Comparison of ENCODE assay signal across 8 mouse cellular contexts in genomic region chr10:80151211-80152034, GRCm38 (mm10). TPM values are rescaled to one million over a fixed set of nuclear protein-coding genes. Genes with fewer than 3 reads are reported as not detected.
DNase-seq lines count a peak whose midpoint lies in the region; ATAC-seq and TF ChIP-seq lines count a peak whose summit lies in the region.

No protein-coding gene starts in this region.

- peak overlapping the region; percentile 83 for H3K4me2 ChIP-seq in embryonic facial prominence, embryonic 15.5 days (replicated peaks)
- peak overlapping the region; percentile 93 for H3K4me2 ChIP-seq in hindbrain, embryonic 11.5 days (replicated peaks; ENCODE audit: low read depth, low read length)
- H3K4me2 ChIP-seq in limb, embryonic 14.5 days (replicated peaks; ENCODE audit: low read depth, low read length, severe bottlenecking) = peak overlapping the region; percentile 93
- H3K4me2 ChIP-seq in midbrain, embryonic 15.5 days = peak overlapping the region; percentile 67
- H3K4me2 ChIP-seq in stomach, embryonic 15.5 days = peak overlapping the region; percentile 84

- peak overlapping the region; percentile 90 for H3K4me3 ChIP-seq in E14TG2a.4 (replicated peaks; ENCODE audit: low read length)
- H3K4me3 ChIP-seq in embryonic facial prominence, embryonic 15.5 days (replicated peaks) = peak overlapping the region; percentile 90
- peak overlapping the region; percentile 100 for H3K4me3 ChIP-seq in hindbrain, embryonic 11.5 days (ENCODE audit: low read depth, low read length)
- peak overlapping the region; percentile 99 for H3K4me3 ChIP-seq in limb, embryonic 14.5 days (replicated peaks; ENCODE audit: low read length)
- H3K4me3 ChIP-seq in midbrain, embryonic 15.5 days = peak overlapping the region; percentile 94
- peak overlapping the region; percentile 79 for H3K4me3 ChIP-seq in stomach, embryonic 15.5 days (replicated peaks)

- TF ChIP-seq POLR2A in limb, embryonic 14.5 days (IDR thresholded peaks at IDR 0.05; ENCODE audit: borderline replicate concordance, extremely low read depth, insufficient read depth, insufficient read length) = no peak

- under 1% methylated on average over 25 of the region's 26 CpGs for WGBS in embryonic facial prominence, embryonic 15.5 days
- under 1% methylated on average over 26 of the region's 26 CpGs for WGBS in hindbrain, embryonic 11.5 days
- under 1% methylated on average over 25 of the region's 26 CpGs for WGBS in limb, embryonic 14.5 days
- WGBS in midbrain, embryonic 15.5 days = under 1% methylated on average over 26 of the region's 26 CpGs
- under 1% methylated on average over 25 of the region's 26 CpGs for WGBS in stomach, embryonic 15.5 days

- H3K9ac ChIP-seq in embryonic facial prominence, embryonic 15.5 days = peak overlapping the region; percentile 91
- H3K9ac ChIP-seq in hindbrain, embryonic 11.5 days (ENCODE audit: low read depth, low read length) = peak overlapping the region; percentile 100
- peak overlapping the region; percentile 98 for H3K9ac ChIP-seq in limb, embryonic 14.5 days (ENCODE audit: low read depth, low read length, severe bottlenecking)
- peak overlapping the region; percentile 99 for H3K9ac ChIP-seq in midbrain, embryonic 15.5 days
- peak overlapping the region; percentile 94 for H3K9ac ChIP-seq in stomach, embryonic 15.5 days

- ATAC-seq in embryonic facial prominence, embryonic 15.5 days (ENCODE audit: insufficient number of reproducible peaks, low FRiP score, low TSS enrichment, low read depth) = no peak
- ATAC-seq in hindbrain, embryonic 11.5 days (ENCODE audit: low FRiP score) = no peak
- no peak for ATAC-seq in limb, embryonic 14.5 days (ENCODE audit: low FRiP score, low read depth)
- ATAC-seq in midbrain, embryonic 15.5 days (replicated peaks) = no peak
- no peak for ATAC-seq in stomach, embryonic 15.5 days (ENCODE audit: insufficient read depth, low FRiP score, low read depth)

- H3K4me1 ChIP-seq in E14TG2a.4 (replicated peaks; ENCODE audit: low read depth, low read length) = peaks cover 71% of the 10 kb centered on the region
- H3K4me1 ChIP-seq in embryonic facial prominence, embryonic 15.5 days = peaks cover 66% of the 10 kb centered on the region
- H3K4me1 ChIP-seq in hindbrain, embryonic 11.5 days (replicated peaks; ENCODE audit: control insufficient read depth, insufficient read depth, low read length) = peaks cover 37% of the 10 kb centered on the region
- H3K4me1 ChIP-seq in limb, embryonic 14.5 days (ENCODE audit: control insufficient read depth, insufficient read depth, low read length) = peaks cover 26% of the 10 kb centered on the region
- peaks cover 51% of the 10 kb centered on the region for H3K4me1 ChIP-seq in midbrain, embryonic 15.5 days
- peaks cover 61% of the 10 kb centered on the region for H3K4me1 ChIP-seq in stomach, embryonic 15.5 days

- peak; percentile 33 for DNase-seq in T-cell, adult 2 months (ENCODE audit: low spot score)
- peak; percentile 70 for DNase-seq in hindbrain, embryonic 11.5 days (ENCODE audit: low spot score)
- DNase-seq in limb, embryonic 14.5 days (ENCODE audit: low spot score) = peak; percentile 37
- DNase-seq in layer of hippocampus, adult 18-20 months (ENCODE audit: low spot score in 2 of 2) = no peak

- peak overlapping the region; percentile 100 for H3K27ac ChIP-seq in embryonic facial prominence, embryonic 15.5 days (replicated peaks)
- H3K27ac ChIP-seq in hindbrain, embryonic 11.5 days (ENCODE audit: low read depth, low read length) = peak overlapping the region; percentile 100
- peak overlapping the region; percentile 96 for H3K27ac ChIP-seq in limb, embryonic 14.5 days (replicated peaks; ENCODE audit: low read depth, low read length)
- peak overlapping the region; percentile 100 for H3K27ac ChIP-seq in midbrain, embryonic 15.5 days
- peak overlapping the region; percentile 100 for H3K27ac ChIP-seq in stomach, embryonic 15.5 days

- peaks cover 68% of the 10 kb centered on the region for H3K36me3 ChIP-seq in E14TG2a.4 (ENCODE audit: insufficient read depth, low read length)
- H3K36me3 ChIP-seq in embryonic facial prominence, embryonic 15.5 days = peaks cover 42% of the 10 kb centered on the region
- H3K36me3 ChIP-seq in hindbrain, embryonic 11.5 days (ENCODE audit: control insufficient read depth, insufficient read depth, low read length) = peaks cover 41% of the 10 kb centered on the region
- H3K36me3 ChIP-seq in limb, embryonic 14.5 days (ENCODE audit: control insufficient read depth, insufficient read depth, low read length) = peaks cover 66% of the 10 kb centered on the region
- peaks cover 35% of the 10 kb centered on the region for H3K36me3 ChIP-seq in midbrain, embryonic 15.5 days (replicated peaks)
- peaks cover 34% of the 10 kb centered on the region for H3K36me3 ChIP-seq in stomach, embryonic 15.5 days

- H3K27me3 ChIP-seq in E14TG2a.4 (ENCODE audit: insufficient read depth, low read length) = no peaks in the 10 kb centered on the region
- H3K27me3 ChIP-seq in embryonic facial prominence, embryonic 15.5 days = no peaks in the 10 kb centered on the region
- H3K27me3 ChIP-seq in hindbrain, embryonic 11.5 days (ENCODE audit: control insufficient read depth, insufficient read depth, low read length) = no peaks in the 10 kb centered on the region
- no peaks in the 10 kb centered on the region for H3K27me3 ChIP-seq in limb, embryonic 14.5 days (ENCODE audit: control insufficient read depth, insufficient read depth, low read length)
- H3K27me3 ChIP-seq in midbrain, embryonic 15.5 days (replicated peaks) = no peaks in the 10 kb centered on the region
- H3K27me3 ChIP-seq in stomach, embryonic 15.5 days (replicated peaks) = no peaks in the 10 kb centered on the region

- TF ChIP-seq CTCF in E14TG2a.4 (conservative IDR thresholded peaks at IDR 0.05; ENCODE audit: low read length) = no peak

- no peaks in the 10 kb centered on the region for H3K9me3 ChIP-seq in E14TG2a.4 (ENCODE audit: low read length)
- no peaks in the 10 kb centered on the region for H3K9me3 ChIP-seq in embryonic facial prominence, embryonic 15.5 days (replicated peaks)
- no peaks in the 10 kb centered on the region for H3K9me3 ChIP-seq in hindbrain, embryonic 11.5 days (ENCODE audit: control insufficient read depth, low read length)
- H3K9me3 ChIP-seq in limb, embryonic 14.5 days (ENCODE audit: control insufficient read depth, low read length) = no peaks in the 10 kb centered on the region
- H3K9me3 ChIP-seq in midbrain, embryonic 15.5 days = no peaks in the 10 kb centered on the region
- no peaks in the 10 kb centered on the region for H3K9me3 ChIP-seq in stomach, embryonic 15.5 days

RNA-seq across cellular contexts. Expression of gene Midn, which starts 3.4 kb away (rescaled TPM):
- 18.3 and 20.4 TPM in 2 replicates for polyA plus RNA-seq in embryonic facial prominence, embryonic 15.5 days (2015; fragmentation: Nextera tagmentation; extraction: Ambion mirVana)
- polyA plus RNA-seq in hindbrain, embryonic 11.5 days (2014; fragmentation: Nextera tagmentation; extraction: Ambion mirVana) = 66.7 and 67.1 TPM in 2 replicates
- 108 and 161 TPM in 2 replicates for polyA plus RNA-seq in limb, embryonic 14.5 days (2012; rRNA removed)
- 33.4 and 39.6 TPM in 2 replicates for polyA plus RNA-seq in limb, embryonic 14.5 days (2014; fragmentation: Nextera tagmentation; extraction: Ambion mirVana)
- polyA plus RNA-seq in midbrain, embryonic 15.5 days (2015; fragmentation: Nextera tagmentation; extraction: Ambion mirVana) = 29.5 and 29.9 TPM in 2 replicates
- polyA plus RNA-seq in stomach, embryonic 15.5 days (2015; fragmentation: Nextera tagmentation; extraction: Ambion mirVana) = 16.0 and 19.8 TPM in 2 replicates
- 10 to 100 TPM; 59.4 to 68.4 TPM for total RNA-seq in layer of hippocampus, adult 18-20 months (2021)

RNA-seq across cellular contexts. Expression of gene Cbarp, which starts 10.8 kb away (rescaled TPM):
- polyA plus RNA-seq in embryonic facial prominence, embryonic 15.5 days (2015; fragmentation: Nextera tagmentation; extraction: Ambion mirVana) = 9.3 and 10.9 TPM in 2 replicates
- 15.1 and 16.7 TPM in 2 replicates for polyA plus RNA-seq in hindbrain, embryonic 11.5 days (2014; fragmentation: Nextera tagmentation; extraction: Ambion mirVana)
- 28.9 and 36.0 TPM in 2 replicates for polyA plus RNA-seq in limb, embryonic 14.5 days (2012; rRNA removed)
- 7.5 and 9.3 TPM in 2 replicates for polyA plus RNA-seq in limb, embryonic 14.5 days (2014; fragmentation: Nextera tagmentation; extraction: Ambion mirVana)
- polyA plus RNA-seq in midbrain, embryonic 15.5 days (2015; fragmentation: Nextera tagmentation; extraction: Ambion mirVana) = 65.7 and 66.9 TPM in 2 replicates
- polyA plus RNA-seq in stomach, embryonic 15.5 days (2015; fragmentation: Nextera tagmentation; extraction: Ambion mirVana) = 5.1 and 6.7 TPM in 2 replicates
- 100 to 1,000 TPM; 362 to 363 TPM for total RNA-seq in layer of hippocampus, adult 18-20 months (2021)

RNA-seq across cellular contexts. Expression of gene Atp5d, which starts 13.0 kb away (rescaled TPM):
- 516 and 519 TPM in 2 replicates for polyA plus RNA-seq in embryonic facial prominence, embryonic 15.5 days (2015; fragmentation: Nextera tagmentation; extraction: Ambion mirVana)
- 364 and 371 TPM in 2 replicates for polyA plus RNA-seq in hindbrain, embryonic 11.5 days (2014; fragmentation: Nextera tagmentation; extraction: Ambion mirVana)
- 449 and 577 TPM in 2 replicates for polyA plus RNA-seq in limb, embryonic 14.5 days (2012; rRNA removed)
- 477 TPM in 2 replicates for polyA plus RNA-seq in limb, embryonic 14.5 days (2014; fragmentation: Nextera tagmentation; extraction: Ambion mirVana)
- 444 and 468 TPM in 2 replicates for polyA plus RNA-seq in midbrain, embryonic 15.5 days (2015; fragmentation: Nextera tagmentation; extraction: Ambion mirVana)
- 544 and 602 TPM in 2 replicates for polyA plus RNA-seq in stomach, embryonic 15.5 days (2015; fragmentation: Nextera tagmentation; extraction: Ambion mirVana)
- 100 to 1,000 TPM; 354 to 359 TPM for total RNA-seq in layer of hippocampus, adult 18-20 months (2021)

RNA-seq across cellular contexts. Expression of gene Cirbp, which starts 14.4 kb away (rescaled TPM):
- polyA plus RNA-seq in embryonic facial prominence, embryonic 15.5 days (2015; fragmentation: Nextera tagmentation; extraction: Ambion mirVana) = 102 and 116 TPM in 2 replicates
- polyA plus RNA-seq in hindbrain, embryonic 11.5 days (2014; fragmentation: Nextera tagmentation; extraction: Ambion mirVana) = 83.4 and 90.4 TPM in 2 replicates
- 286 and 289 TPM in 2 replicates for polyA plus RNA-seq in limb, embryonic 14.5 days (2012; rRNA removed)
- 101 and 106 TPM in 2 replicates for polyA plus RNA-seq in limb, embryonic 14.5 days (2014; fragmentation: Nextera tagmentation; extraction: Ambion mirVana)
- polyA plus RNA-seq in midbrain, embryonic 15.5 days (2015; fragmentation: Nextera tagmentation; extraction: Ambion mirVana) = 364 and 392 TPM in 2 replicates
- 90.3 and 103 TPM in 2 replicates for polyA plus RNA-seq in stomach, embryonic 15.5 days (2015; fragmentation: Nextera tagmentation; extraction: Ambion mirVana)
- 10 to 100 TPM; 60.7 to 76.4 TPM for total RNA-seq in layer of hippocampus, adult 18-20 months (2021)

RNA-seq across cellular contexts. Expression of gene 1600002K03Rik, which starts 21.3 kb away (rescaled TPM):
- 12.0 and 13.6 TPM in 2 replicates for polyA plus RNA-seq in embryonic facial prominence, embryonic 15.5 days (2015; fragmentation: Nextera tagmentation; extraction: Ambion mirVana)
- polyA plus RNA-seq in hindbrain, embryonic 11.5 days (2014; fragmentation: Nextera tagmentation; extraction: Ambion mirVana) = 7.6 and 9.4 TPM in 2 replicates
- 10.9 and 15.5 TPM in 2 replicates for polyA plus RNA-seq in limb, embryonic 14.5 days (2012; rRNA removed)
- 8.5 and 12.8 TPM in 2 replicates for polyA plus RNA-seq in limb, embryonic 14.5 days (2014; fragmentation: Nextera tagmentation; extraction: Ambion mirVana)
- polyA plus RNA-seq in midbrain, embryonic 15.5 days (2015; fragmentation: Nextera tagmentation; extraction: Ambion mirVana) = 13.3 and 14.7 TPM in 2 replicates
- polyA plus RNA-seq in stomach, embryonic 15.5 days (2015; fragmentation: Nextera tagmentation; extraction: Ambion mirVana) = 17.5 and 19.7 TPM in 2 replicates
- total RNA-seq in layer of hippocampus, adult 18-20 months (2021) = 1 to 10 TPM; 6.4 to 6.5 TPM

Comparison
In these comparisons a context has a peak if more than half of its experiments do, and no peak if none do; other contexts are left out.
1. DNase-seq: peak in T-cell, adult 2 months (single experiment), hindbrain, embryonic 11.5 days (single experiment) and limb, embryonic 14.5 days (single experiment); none in layer of hippocampus, adult 18-20 months (0 of 2).
2. Peak in every context shown above with its lines, with median percentiles within 50 percentile points of each other: H3K4me3 ChIP-seq, H3K27ac ChIP-seq, H3K4me2 ChIP-seq and H3K9ac ChIP-seq.